Mouse (Mus musculus): ENCODE results near the gene Lypla2. TPM values are rescaled to one million over a fixed set of nuclear protein-coding genes. Genes with fewer than 3 reads are reported as not detected.

Lypla2 gene
- polyA plus RNA-seq (2014; fragmentation: Nextera tagmentation; extraction: Ambion mirVana) = 161 and 171 TPM in 2 replicates

DNA sequence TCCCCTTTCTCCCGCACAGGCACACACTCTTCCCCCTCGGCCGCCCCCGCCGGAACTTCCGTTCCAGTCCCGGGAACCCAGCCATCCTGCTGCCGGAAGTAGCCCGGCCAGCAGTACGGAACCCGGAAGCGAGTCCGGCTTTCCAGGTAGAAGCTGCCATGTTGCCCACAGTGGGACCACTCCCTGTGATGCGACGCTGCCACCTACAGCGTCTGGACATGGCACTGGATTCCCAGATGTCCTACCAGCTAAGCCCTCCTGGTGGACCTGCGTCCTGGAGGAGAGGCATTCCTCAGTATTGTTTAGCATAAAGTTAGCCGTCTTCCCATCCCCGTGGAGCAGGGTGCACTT lies at the start of gene Lypla2:
Gene Lypla2, minus strand, starts transcription at position 71 of the 351 bp plus-strand sequence.
- H3K36me3 ChIP-seq (ENCODE audit: control insufficient read depth, insufficient read depth, low read length) = peaks cover 26% of the 10 kb centered on the region

DNA sequence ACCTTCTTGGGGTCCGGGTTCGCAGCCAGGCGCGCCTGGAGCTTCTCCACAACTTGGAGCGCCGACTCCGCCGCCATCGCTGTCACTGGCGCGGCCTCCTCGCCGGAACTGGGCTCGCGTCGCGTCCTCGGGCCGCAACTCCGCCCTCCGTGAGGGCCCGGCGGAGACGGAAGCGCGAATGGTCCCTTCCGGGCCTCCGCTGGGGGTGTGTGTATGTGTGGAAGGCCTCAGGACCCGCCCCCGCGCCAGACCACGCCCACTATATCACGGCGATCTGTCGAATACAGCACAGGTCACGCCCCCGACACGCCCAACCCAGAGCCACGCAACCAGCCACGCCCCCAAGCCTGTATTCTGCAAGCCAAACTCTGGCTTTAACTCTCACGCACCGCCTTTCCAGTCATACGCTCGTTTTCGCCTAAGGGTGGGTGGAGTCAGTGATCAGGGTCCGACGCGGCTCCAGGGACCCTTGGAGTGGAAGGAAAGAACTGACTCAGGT lies 49.2 kb upstream of the Lypla2 start, which contains the start of gene Eloa:
Gene Eloa, minus strand, starts transcription at position 215 of the 499 bp plus-strand sequence.
- DNase-seq (ENCODE audit: low spot score) = peak; percentile 99
- ATAC-seq (ENCODE audit: insufficient read depth, low FRiP score, low TSS enrichment) = peak; percentile 98
- Histone ChIP-seq H3K27ac (ENCODE audit: low read depth, low read length) (peak within 1 kb of the TSS; percentile 79), H3K27me3 (ENCODE audit: control insufficient read depth, insufficient read depth, low read length) (no peaks in the 10 kb centered on the region), H3K4me2 (ENCODE audit: low read depth) (peak within 1 kb of the TSS; percentile 65), H3K36me3 (ENCODE audit: control insufficient read depth, insufficient read depth, low read length) (no peaks in the 10 kb centered on the region; the same call in 1 of the 2 replicates), H3K9me3 (ENCODE audit: control insufficient read depth, low read length) (no peaks in the 10 kb centered on the region), H3K4me3 (ENCODE audit: low read depth, low read length) (peak within 1 kb of the TSS; percentile 100), H3K4me1 (ENCODE audit: control insufficient read depth, insufficient read depth, low read length) (peaks cover 3% of the 10 kb centered on the region; the same call in 1 of the 2 replicates), H3K9ac (ENCODE audit: low read length) (peak within 1 kb of the TSS; percentile 94)
- WGBS = under 1% methylated on average over 45 of the region's 48 CpGs

More for the DNA sequence above, at the start of gene Lypla2:
- Histone ChIP-seq H3K9ac (ENCODE audit: low read length) (peak within 1 kb of the TSS; percentile 89), H3K27ac (ENCODE audit: low read depth, low read length) (peak within 1 kb of the TSS; percentile 49; the same call in 1 of the 2 replicates), H3K4me2 (ENCODE audit: low read depth) (peak within 1 kb of the TSS; percentile 96), H3K27me3 (ENCODE audit: control insufficient read depth, insufficient read depth, low read length) (no peaks in the 10 kb centered on the region), H3K9me3 (ENCODE audit: control insufficient read depth, low read length) (no peaks in the 10 kb centered on the region), H3K4me3 (ENCODE audit: low read depth, low read length) (peak within 1 kb of the TSS; percentile 96), H3K4me1 (ENCODE audit: control insufficient read depth, insufficient read depth, low read length) (peaks cover 8% of the 10 kb centered on the region)
- DNase-seq (ENCODE audit: low spot score) (peak; percentile 83), ATAC-seq (ENCODE audit: insufficient read depth, low FRiP score, low TSS enrichment) (peak; percentile 78)
- WGBS = 1% methylated on average over 19 of the region's 19 CpGs

GRCm38 (mm10) chr4:136020743-136021548 lies 48.5 kb upstream of the Lypla2 start:
- 2% methylated on average over 39 of the region's 62 CpGs for WGBS
- Histone ChIP-seq H3K9ac (ENCODE audit: low read length) (peak overlapping the region; percentile 94), H3K4me1 (ENCODE audit: control insufficient read depth, insufficient read depth, low read length) (peaks cover 3% of the 10 kb centered on the region; the same call in 1 of the 2 replicates), H3K27me3 (ENCODE audit: control insufficient read depth, insufficient read depth, low read length) (no peaks in the 10 kb centered on the region), H3K36me3 (ENCODE audit: control insufficient read depth, insufficient read depth, low read length) (no peaks in the 10 kb centered on the region; the same call in 1 of the 2 replicates), H3K4me2 (ENCODE audit: low read depth) (peak overlapping the region; percentile 65), H3K27ac (ENCODE audit: low read depth, low read length) (peak overlapping the region; percentile 79), H3K9me3 (ENCODE audit: control insufficient read depth, low read length) (no peaks in the 10 kb centered on the region), H3K4me3 (ENCODE audit: low read depth, low read length) (peak overlapping the region; percentile 100)
- ATAC-seq (ENCODE audit: insufficient read depth, low FRiP score, low TSS enrichment) = peak; percentile 67
- DNase-seq (ENCODE audit: low spot score) = peak; percentile 25

GRCm38 (mm10) chr4:136016059-136016602 lies 43.7 kb upstream of the Lypla2 start:
- DNase-seq (ENCODE audit: low spot score) (no peak), ATAC-seq (ENCODE audit: insufficient read depth, low FRiP score, low TSS enrichment) (no peak)
- H3K4me1 ChIP-seq (ENCODE audit: control insufficient read depth, insufficient read depth, low read length) = peaks cover 3% of the 10 kb centered on the region; the same call in 1 of the 2 replicates
- no peak overlapping the region for H3K9ac ChIP-seq (ENCODE audit: low read length)
- no peaks in the 10 kb centered on the region for H3K9me3 ChIP-seq (ENCODE audit: control insufficient read depth, low read length)
- H3K36me3 ChIP-seq (ENCODE audit: control insufficient read depth, insufficient read depth, low read length) = peaks cover 7% of the 10 kb centered on the region
- WGBS = 86% methylated on average over 3 of the region's 3 CpGs
- no peak overlapping the region for H3K27ac ChIP-seq (ENCODE audit: low read depth, low read length)
- H3K4me3 ChIP-seq (ENCODE audit: low read depth, low read length) = no peak overlapping the region
- H3K27me3 ChIP-seq (ENCODE audit: control insufficient read depth, insufficient read depth, low read length) = no peaks in the 10 kb centered on the region
- H3K4me2 ChIP-seq (ENCODE audit: low read depth) = no peak overlapping the region

GRCm38 (mm10) chr4:136010586-136010985 lies 38.2 kb upstream of the Lypla2 start:
- no peak overlapping the region for H3K4me2 ChIP-seq (ENCODE audit: low read depth)
- H3K27me3 ChIP-seq (ENCODE audit: control insufficient read depth, insufficient read depth, low read length) = no peaks in the 10 kb centered on the region
- 95% methylated on average over 4 of the region's 4 CpGs for WGBS
- H3K4me1 ChIP-seq (ENCODE audit: control insufficient read depth, insufficient read depth, low read length) = no peaks in the 10 kb centered on the region
- no peak overlapping the region for H3K9ac ChIP-seq (ENCODE audit: low read length)
- no peak for ATAC-seq (ENCODE audit: insufficient read depth, low FRiP score, low TSS enrichment)
- H3K36me3 ChIP-seq (ENCODE audit: control insufficient read depth, insufficient read depth, low read length) = peaks cover 33% of the 10 kb centered on the region
- H3K4me3 ChIP-seq (ENCODE audit: low read depth, low read length) = no peak overlapping the region
- H3K9me3 ChIP-seq (ENCODE audit: control insufficient read depth, low read length) = no peaks in the 10 kb centered on the region
- no peak overlapping the region for H3K27ac ChIP-seq (ENCODE audit: low read depth, low read length)
- no peak for DNase-seq (ENCODE audit: low spot score)

DNA sequence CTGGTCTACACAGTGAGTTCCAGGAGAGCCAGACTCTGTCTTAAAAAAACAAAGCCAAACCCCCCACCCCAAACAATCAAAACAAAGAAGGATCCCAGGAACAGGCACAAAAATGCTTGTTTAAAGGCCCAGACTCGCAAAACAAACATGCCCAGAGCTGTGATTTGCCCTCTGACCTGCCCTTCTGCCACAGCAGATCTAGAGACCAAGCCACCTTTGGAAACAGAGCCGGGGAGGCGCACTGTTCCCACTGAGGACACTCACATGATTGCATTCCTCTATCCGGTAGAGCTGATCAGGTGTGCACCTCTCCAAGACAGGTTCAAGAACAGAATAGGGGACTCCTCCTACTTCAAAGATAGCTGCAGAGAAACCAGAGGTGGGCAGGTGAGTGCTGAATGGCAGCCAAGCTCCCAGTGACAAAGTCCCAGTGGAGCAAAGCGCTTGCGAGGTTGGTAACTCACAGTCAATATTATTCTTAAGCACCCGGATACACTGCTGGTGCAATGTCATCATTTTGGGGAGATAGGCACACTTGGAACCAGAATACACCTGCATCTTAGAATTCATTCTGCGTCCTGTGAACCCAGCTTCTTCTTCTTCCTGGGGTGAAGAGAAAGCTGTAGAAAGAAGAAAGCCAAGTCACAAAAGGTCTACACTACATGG lies 36.5 kb upstream of the Lypla2 start:
- ATAC-seq (ENCODE audit: insufficient read depth, low FRiP score, low TSS enrichment) = no peak
- H3K36me3 ChIP-seq (ENCODE audit: control insufficient read depth, insufficient read depth, low read length) = peaks cover 40% of the 10 kb centered on the region

DNA sequence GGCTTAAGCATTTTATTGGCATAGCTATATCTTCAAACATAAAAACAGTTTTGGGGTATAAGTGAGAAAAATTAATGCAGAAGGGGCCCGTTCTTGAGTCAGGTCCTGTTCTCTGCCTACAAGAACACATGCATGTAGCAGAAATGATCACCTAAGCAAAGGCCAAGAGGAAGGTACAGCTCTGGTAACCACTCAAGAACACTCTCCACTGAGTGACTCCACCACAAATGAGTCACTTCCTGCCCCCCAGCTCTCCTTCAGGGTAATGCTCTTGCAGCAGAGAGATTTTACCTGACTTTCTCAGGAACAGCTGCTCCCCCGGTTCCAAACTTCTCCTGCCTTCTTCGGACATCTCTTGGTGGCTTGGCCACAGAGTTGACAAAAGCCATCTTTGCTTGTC lies 34.4 kb upstream of the Lypla2 start:
- H3K27me3 ChIP-seq (ENCODE audit: control insufficient read depth, insufficient read depth, low read length) = no peaks in the 10 kb centered on the region
- DNase-seq (ENCODE audit: low spot score) (no peak), ATAC-seq (ENCODE audit: insufficient read depth, low FRiP score, low TSS enrichment) (no peak)
- 93% methylated on average over 3 of the region's 3 CpGs for WGBS
- no peak overlapping the region for H3K9ac ChIP-seq (ENCODE audit: low read length)
- H3K36me3 ChIP-seq (ENCODE audit: control insufficient read depth, insufficient read depth, low read length) = peaks cover 41% of the 10 kb centered on the region
- no peak overlapping the region for H3K27ac ChIP-seq (ENCODE audit: low read depth, low read length)
- no peak overlapping the region for H3K4me2 ChIP-seq (ENCODE audit: low read depth)
- no peaks in the 10 kb centered on the region for H3K4me1 ChIP-seq (ENCODE audit: control insufficient read depth, insufficient read depth, low read length)
- H3K4me3 ChIP-seq (ENCODE audit: low read depth, low read length) = no peak overlapping the region
- no peaks in the 10 kb centered on the region for H3K9me3 ChIP-seq (ENCODE audit: control insufficient read depth, low read length)

More for the DNA sequence above, 36.5 kb upstream of the Lypla2 start:
- 84% methylated on average over 8 of the region's 8 CpGs for WGBS
- no peaks in the 10 kb centered on the region for H3K9me3 ChIP-seq (ENCODE audit: control insufficient read depth, low read length)
- H3K27ac ChIP-seq (ENCODE audit: low read depth, low read length) = no peak overlapping the region
- no peak for DNase-seq (ENCODE audit: low spot score)
- H3K9ac ChIP-seq (ENCODE audit: low read length) = no peak overlapping the region
- no peak overlapping the region for H3K4me3 ChIP-seq (ENCODE audit: low read depth, low read length)
- H3K27me3 ChIP-seq (ENCODE audit: control insufficient read depth, insufficient read depth, low read length) = no peaks in the 10 kb centered on the region
- no peak overlapping the region for H3K4me2 ChIP-seq (ENCODE audit: low read depth)
- no peaks in the 10 kb centered on the region for H3K4me1 ChIP-seq (ENCODE audit: control insufficient read depth, insufficient read depth, low read length)

DNA sequence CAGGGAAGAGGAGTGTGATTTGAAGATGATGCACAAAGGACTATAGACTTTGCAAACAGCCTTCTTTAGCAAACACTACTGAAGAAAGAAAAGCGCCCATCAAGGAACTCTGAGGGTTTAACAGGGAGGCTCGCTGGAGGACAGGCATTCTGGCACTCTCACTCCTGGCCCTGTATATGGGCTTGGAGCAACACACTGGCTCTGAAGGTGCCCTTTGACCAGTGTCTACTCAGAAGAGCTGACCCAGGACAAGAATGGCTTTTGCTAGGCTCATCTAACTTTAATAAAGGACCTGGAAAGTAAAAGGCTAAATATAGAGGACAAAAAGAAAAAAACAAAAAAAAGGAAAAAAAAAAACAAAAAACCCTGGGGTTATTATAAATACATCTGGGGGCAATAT lies 32.5 kb upstream of the Lypla2 start:
- DNase-seq (ENCODE audit: low spot score) (no peak), ATAC-seq (ENCODE audit: insufficient read depth, low FRiP score, low TSS enrichment) (no peak)
- no peak overlapping the region for H3K4me3 ChIP-seq (ENCODE audit: low read depth, low read length)
- H3K9me3 ChIP-seq (ENCODE audit: control insufficient read depth, low read length) = no peaks in the 10 kb centered on the region
- H3K27me3 ChIP-seq (ENCODE audit: control insufficient read depth, insufficient read depth, low read length) = no peaks in the 10 kb centered on the region
- no peak overlapping the region for H3K27ac ChIP-seq (ENCODE audit: low read depth, low read length)
- no peaks in the 10 kb centered on the region for H3K4me1 ChIP-seq (ENCODE audit: control insufficient read depth, insufficient read depth, low read length)
- WGBS = 80% methylated on average over 2 of the region's 2 CpGs
- H3K4me2 ChIP-seq (ENCODE audit: low read depth) = no peak overlapping the region
- peaks cover 28% of the 10 kb centered on the region for H3K36me3 ChIP-seq (ENCODE audit: control insufficient read depth, insufficient read depth, low read length)
- H3K9ac ChIP-seq (ENCODE audit: low read length) = no peak overlapping the region

Data from neural tube, embryonic 11.5 days (tissue).